Mouse (Mus musculus) stomach, embryonic 16.5 days (tissue): Measurements from ENCODE around the gene Ank2. TPM values are rescaled to one million over a fixed set of nuclear protein-coding genes. Genes with fewer than 3 reads are reported as not detected.

Experiments used
- ATAC-seq: fragments of 200-750 bp; cut with Nextera tagmentation; 2 replicates; pipeline ENCODE4 v1.8.0; 2017; ENCODE audit warnings: moderate number of reproducible peaks, moderate TSS enrichment; ENCODE audit not compliant: insufficient read depth, low FRiP score
- H3K27ac ChIP-seq: fragments of 300-500 bp; sonication (generic); 2 replicates; pipeline ENCODE4 v1.5.1; 2014; ENCODE audit warnings: low read length
- H3K27me3 ChIP-seq: fragments of 300-500 bp; sonication (generic); 2 replicates; pipeline ENCODE4 v1.6.1; 2014; ENCODE audit warnings: low read length, control low read depth, mixed read lengths; ENCODE audit not compliant: control insufficient read depth, insufficient read depth
- H3K36me3 ChIP-seq: fragments of 300-500 bp; sonication (generic); 2 replicates; pipeline ENCODE4 v1.6.1; 2014; ENCODE audit warnings: low read length; ENCODE audit not compliant: control insufficient read depth, insufficient read depth
- H3K4me1 ChIP-seq: fragments of 300-500 bp; sonication (generic); 2 replicates; pipeline ENCODE4 v1.6.1; 2014; ENCODE audit warnings: low read length, control low read depth, mixed read lengths; ENCODE audit not compliant: control insufficient read depth, insufficient read depth
- H3K4me2 ChIP-seq: fragments of 300-500 bp; sonication (generic); 2 replicates; pipeline ENCODE4 v1.6.1; 2014; ENCODE audit warnings: low read depth, low read length, mixed read lengths
- H3K4me3 ChIP-seq: fragments of 300-500 bp; sonication (generic); replicated peaks from 2 replicates; pipeline ENCODE4 v1.5.1; 2014; ENCODE audit warnings: mild to moderate bottlenecking, low read length
- H3K9ac ChIP-seq: fragments of 300-500 bp; sonication (generic); 2 replicates; pipeline ENCODE4 v1.6.1; 2014; ENCODE audit warnings: low read length
- H3K9me3 ChIP-seq: fragments of 300-500 bp; sonication (generic); replicated peaks from 2 replicates; pipeline ENCODE4 v1.6.1; 2016; ENCODE audit warnings: low read length, control low read depth; ENCODE audit not compliant: control insufficient read depth
- WGBS: fragments of 180-500 bp; shearing (Covaris S2); extraction: QIAGEN DNeasy Blood & Tissue Kit; methylation state at CpG from one replicate; pipeline ENCODE4 v1.1.7; 2014; 5-methylcytosine and 5-hydroxymethylcytosine counted together
- polyA plus RNA-seq: library from polyadenylated mRNA; unstranded; fragments of >200 nt; fragmentation: Nextera tagmentation; extraction: Ambion mirVana; gene quantifications from 2 replicates; pipeline ENCODE4 v1.2.1, GENCODE M21; 2015

The Ank2 gene
- polyA plus RNA-seq, 1 experiment from 2014 or later, result 40.0 TPM

- Histone ChIP-seq H3K27ac (no peak overlapping the region), H3K4me3 (no peak overlapping the region), H3K36me3 (no peaks in the 10 kb centered on the region), H3K9ac (no peak overlapping the region), H3K4me2 (no peak overlapping the region), H3K4me1 (0 out of 2 replicates have a peak, but pooled peaks cover 2% of the 10 kb centered on the region), H3K9me3 (no peaks in the 10 kb centered on the region), H3K27me3 (no peaks in the 10 kb centered on the region)
- ATAC-seq, result peak; percentile 52; the same call in 1 of the 2 replicates
- WGBS, result 44% methylated on average over 3 of the region's 3 CpGs
These were observed 288.0 kb downstream of the Ank2 start for GRCm38 (mm10) chr3:127211119-127211518.

- ATAC-seq, result no peak
- H3K9ac ChIP-seq, result no peak overlapping the region
These were observed 288.6 kb downstream of the Ank2 start for GRCm38 (mm10) chr3:127210552-127210951.

DNA sequence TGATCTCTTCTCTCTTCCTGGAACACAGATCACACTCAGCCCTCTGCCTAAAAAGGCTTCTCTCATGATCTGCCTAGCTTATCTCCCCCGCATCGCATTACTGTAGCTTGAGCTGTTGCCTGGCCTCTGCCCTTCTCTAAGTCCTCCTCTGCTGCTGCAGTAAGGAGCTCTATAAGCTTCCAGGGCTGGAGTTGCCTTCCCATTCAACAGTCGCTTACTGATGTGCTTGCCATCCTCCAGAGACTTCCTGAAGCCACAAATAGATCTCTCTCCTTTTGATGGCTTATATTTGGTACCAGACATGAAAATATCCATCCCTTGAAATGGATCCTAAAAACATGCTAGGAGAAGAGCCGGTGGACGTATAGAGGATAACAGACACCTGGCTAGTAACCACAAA is 290.3 kb downstream of the Ank2 start:
- H3K27me3 ChIP-seq, result no peaks in the 10 kb centered on the region
- WGBS, result 79% methylated on average over 5 of the region's 5 CpGs
- ATAC-seq, result no peak

More at GRCm38 (mm10) chr3:127210552-127210951, 288.6 kb downstream of the Ank2 start:
- Histone ChIP-seq H3K36me3 (no peaks in the 10 kb centered on the region), H3K27ac (no peak overlapping the region; the same call in 1 of the 2 replicates), H3K4me1 (0 out of 2 replicates have a peak, but pooled peaks cover 2% of the 10 kb centered on the region), H3K4me2 (no peak overlapping the region), H3K9me3 (no peaks in the 10 kb centered on the region), H3K27me3 (no peaks in the 10 kb centered on the region), H3K4me3 (no peak overlapping the region)
- WGBS, result 41% methylated on average over 4 of the region's 4 CpGs

DNA sequence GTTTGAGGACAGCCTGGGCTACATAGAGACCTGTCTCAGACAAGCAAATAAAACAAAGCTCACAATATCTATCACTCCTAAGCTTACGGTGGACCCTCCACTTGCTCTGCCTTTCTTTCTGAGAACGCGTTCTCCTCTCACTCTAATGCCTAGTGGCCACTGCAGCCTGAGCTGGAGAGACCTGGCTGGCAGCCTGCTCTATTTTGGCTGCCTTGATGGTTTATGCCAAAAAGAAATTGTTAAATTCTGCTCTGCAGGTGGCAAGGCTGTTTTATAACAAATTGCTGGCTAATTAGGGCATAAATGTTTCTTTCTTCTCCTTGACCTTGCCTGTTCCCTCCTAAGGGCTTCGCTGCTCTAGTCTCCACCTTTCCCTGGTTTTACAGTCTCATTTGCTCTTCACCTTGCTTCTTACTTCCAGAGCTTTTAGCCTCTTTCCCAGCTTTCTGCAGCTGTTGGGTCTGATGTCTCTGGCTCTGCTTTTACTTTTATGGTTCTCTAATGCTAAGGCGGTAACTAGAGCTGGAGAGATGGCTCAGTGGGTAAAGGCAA is 293.2 kb downstream of the Ank2 start:
- WGBS, result 91% methylated on average over 5 of the region's 5 CpGs

More for the DNA sequence above, 290.3 kb downstream of the Ank2 start:
- Histone ChIP-seq H3K9me3 (no peaks in the 10 kb centered on the region), H3K9ac (no peak overlapping the region), H3K4me1 (0 out of 2 replicates have a peak, but pooled peaks cover 2% of the 10 kb centered on the region), H3K4me3 (no peak overlapping the region), H3K36me3 (no peaks in the 10 kb centered on the region), H3K4me2 (no peak overlapping the region), H3K27ac (no peak overlapping the region)

GRCm38 (mm10) chr3:127202484-127203115 is 296.6 kb downstream of the Ank2 start:
- Histone ChIP-seq H3K4me1 (no peaks in the 10 kb centered on the region), H3K9me3 (no peaks in the 10 kb centered on the region), H3K27ac (no peak overlapping the region), H3K36me3 (no peaks in the 10 kb centered on the region), H3K9ac (no peak overlapping the region), H3K4me3 (no peak overlapping the region), H3K4me2 (no peak overlapping the region), H3K27me3 (no peaks in the 10 kb centered on the region)
- no peak for ATAC-seq
- WGBS, result 43% methylated on average over 11 of the region's 11 CpGs

More for the DNA sequence above, 293.2 kb downstream of the Ank2 start:
- Histone ChIP-seq H3K9ac (no peak overlapping the region), H3K27me3 (no peaks in the 10 kb centered on the region), H3K4me2 (no peak overlapping the region), H3K4me3 (no peak overlapping the region), H3K4me1 (0 out of 2 replicates have a peak, but pooled peaks cover 2% of the 10 kb centered on the region), H3K27ac (no peak overlapping the region), H3K36me3 (no peaks in the 10 kb centered on the region), H3K9me3 (no peaks in the 10 kb centered on the region)
- no peak for ATAC-seq

DNA sequence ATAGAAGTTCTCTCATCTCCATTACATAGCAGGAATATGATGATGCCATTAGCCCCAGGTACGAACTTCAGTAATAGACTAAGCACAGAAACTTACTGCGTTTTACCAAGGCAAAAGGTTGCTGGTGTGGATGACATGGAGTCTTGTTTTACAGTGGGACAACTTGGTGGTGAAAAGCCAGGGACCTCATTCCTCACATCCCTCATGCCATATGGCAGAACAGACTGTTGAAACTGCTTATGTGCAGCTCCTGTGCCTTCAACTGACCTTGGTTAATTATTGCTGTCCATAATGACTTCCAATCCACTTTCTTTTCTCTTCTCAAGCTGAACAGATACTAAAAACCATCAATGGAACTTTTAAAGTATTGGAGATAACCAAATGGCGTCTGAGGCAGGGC is 298.4 kb downstream of the Ank2 start:
- Histone ChIP-seq H3K4me3 (no peak overlapping the region), H3K4me1 (no peaks in the 10 kb centered on the region), H3K27ac (no peak overlapping the region), H3K9me3 (no peaks in the 10 kb centered on the region), H3K36me3 (no peaks in the 10 kb centered on the region), H3K4me2 (no peak overlapping the region), H3K27me3 (no peaks in the 10 kb centered on the region), H3K9ac (no peak overlapping the region)
- 89% methylated on average over 3 of the region's 3 CpGs for WGBS
- no peak for ATAC-seq

DNA sequence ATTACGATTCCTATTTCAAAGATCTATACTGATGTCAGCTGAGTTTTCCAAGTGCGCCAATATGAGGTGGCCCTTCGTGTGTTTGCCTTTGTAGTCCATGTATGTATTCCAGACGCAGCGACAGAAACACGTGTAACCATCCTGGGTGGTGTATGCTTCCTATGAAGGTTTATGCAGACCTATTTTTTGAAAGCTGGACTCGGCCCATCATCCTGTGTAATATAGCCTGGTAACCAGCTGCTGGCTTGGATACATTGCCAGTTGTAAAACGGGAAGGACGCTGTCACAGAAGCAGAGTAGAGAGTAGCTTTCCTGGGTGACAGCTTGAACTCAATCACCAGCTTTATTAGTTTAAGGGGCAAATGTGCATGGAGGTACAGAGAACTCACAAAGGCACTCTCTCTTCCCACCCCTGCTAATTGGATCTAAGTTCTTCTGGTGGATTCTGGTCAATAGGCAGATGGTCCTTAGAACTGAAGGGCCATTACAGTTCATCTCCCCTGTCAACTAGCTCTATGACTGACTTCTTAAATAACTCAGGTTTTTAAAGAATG is 300.0 kb downstream of the Ank2 start:
- Histone ChIP-seq H3K4me3 (no peak overlapping the region), H3K36me3 (no peaks in the 10 kb centered on the region), H3K9ac (no peak overlapping the region), H3K27ac (no peak overlapping the region), H3K4me1 (no peaks in the 10 kb centered on the region), H3K4me2 (no peak overlapping the region), H3K9me3 (no peaks in the 10 kb centered on the region), H3K27me3 (no peaks in the 10 kb centered on the region)
- WGBS, result 87% methylated on average over 9 of the region's 9 CpGs
- no peak for ATAC-seq

DNA sequence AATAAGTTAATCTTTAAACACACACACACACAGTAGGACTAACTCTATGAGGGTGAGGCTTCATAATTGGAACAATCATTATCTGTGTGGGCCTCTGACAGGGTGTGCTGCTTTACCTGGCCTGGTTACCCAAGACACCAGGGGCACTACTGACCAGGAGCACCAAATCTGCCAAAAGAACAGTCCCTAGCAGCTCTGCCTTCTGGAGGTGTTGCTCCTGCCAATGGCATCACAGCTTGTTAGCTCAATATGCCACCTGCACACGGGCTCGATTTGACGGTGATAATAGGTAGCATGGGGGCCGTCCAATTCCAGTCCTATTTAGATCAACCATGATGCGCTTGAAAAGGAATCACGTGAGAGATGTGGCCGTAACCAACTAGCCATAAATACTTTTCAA is 300.5 kb downstream of the Ank2 start:
- Histone ChIP-seq H3K9me3 (no peaks in the 10 kb centered on the region), H3K36me3 (no peaks in the 10 kb centered on the region), H3K27ac (no peak overlapping the region), H3K4me3 (no peak overlapping the region), H3K27me3 (no peaks in the 10 kb centered on the region), H3K4me1 (no peaks in the 10 kb centered on the region), H3K4me2 (no peak overlapping the region), H3K9ac (no peak overlapping the region)
- 96% methylated on average over 7 of the region's 7 CpGs for WGBS
- no peak for ATAC-seq

DNA sequence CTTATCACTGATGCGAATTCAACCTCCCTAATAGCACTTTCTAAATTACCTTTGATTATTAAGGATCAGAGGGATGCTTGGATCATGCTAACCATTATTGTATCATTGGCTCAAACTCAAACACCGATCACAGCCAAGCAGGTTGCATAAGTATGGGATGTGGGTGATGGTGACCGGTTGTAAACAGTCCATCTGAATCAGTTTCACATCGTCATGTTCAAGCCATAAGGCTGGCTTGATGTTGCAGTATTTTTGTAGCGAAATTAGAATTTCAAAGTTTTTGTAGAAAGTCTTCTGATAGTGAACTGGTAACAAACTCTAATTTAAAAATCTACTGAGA is 310.4 kb downstream of the Ank2 start:
- Histone ChIP-seq H3K9ac (no peak overlapping the region), H3K4me3 (no peak overlapping the region), H3K4me1 (no peaks in the 10 kb centered on the region), H3K36me3 (no peaks in the 10 kb centered on the region), H3K27me3 (no peaks in the 10 kb centered on the region), H3K9me3 (no peaks in the 10 kb centered on the region), H3K4me2 (no peak overlapping the region), H3K27ac (no peak overlapping the region)
- 91% methylated on average over 5 of the region's 5 CpGs for WGBS
- no peak for ATAC-seq
